Mouse (Mus musculus): Measurements from ENCODE around the gene Olfr944.

- TF ChIP-seq CTCF (IDR thresholded peaks at IDR 0.05; ENCODE audit: low read depth) (no peak), EP300 (optimal IDR thresholded peaks at IDR 0.05) (no peak)
These were observed 48.2 kb downstream of the Olfr944 start, which contains the start of gene Olfr1537 for GRCm38 (mm10) chr9:39249894-39250293.
